Mouse (Mus musculus): ENCODE data around the gene Chrnb2. TPM values are rescaled to one million over a fixed set of nuclear protein-coding genes. Genes with fewer than 3 reads are reported as not detected.

The Chrnb2 gene
- polyA plus RNA-seq, 1 experiment from 2014 or later: 0.20 TPM

GRCm38 (mm10) chr3:89714359-89715206, 49.8 kb downstream of the Chrnb2 start, which contains the start of gene Adar:
TSS of gene Adar (plus strand) at chr3:89715022.
- no peaks in the 10 kb centered on the region for H3K36me3 ChIP-seq
- peak within 1 kb of the TSS; percentile 76 for H3K9ac ChIP-seq
- ATAC-seq (ENCODE audit: low read depth): peak; percentile 65
- peak within 1 kb of the TSS; percentile 95 for H3K4me2 ChIP-seq
- WGBS (ENCODE audit: insufficient replicate concordance): 5% methylated on average over 28 of the region's 28 CpGs
- H3K9me3 ChIP-seq (replicated peaks): no peaks in the 10 kb centered on the region
- peaks cover 9% of the 10 kb centered on the region for H3K27me3 ChIP-seq
- peak; percentile 48 for DNase-seq
- no peak within 1 kb of the TSS for H3K27ac ChIP-seq
- peak within 1 kb of the TSS; percentile 80 for H3K4me3 ChIP-seq (replicated peaks)
- peaks cover 20% of the 10 kb centered on the region for H3K4me1 ChIP-seq (replicated peaks)

- whole genome bisulfite sequencing (ENCODE audit: insufficient replicate concordance): 59% methylated on average over 6 of the region's 6 CpGs
- no peak for DNase-seq
These were observed 60.4 kb downstream of the Chrnb2 start for GRCm38 (mm10) chr3:89704064-89704463.

GRCm38 (mm10) chr3:89703596-89703995, 60.8 kb downstream of the Chrnb2 start:
- Histone ChIP-seq H3K4me2 (no peak overlapping the region), H3K4me3 (replicated peaks) (no peak overlapping the region), H3K9ac (no peak overlapping the region), H3K27me3 (0 out of 2 replicates have a peak, but pooled peaks cover 4% of the 10 kb centered on the region), H3K36me3 (no peaks in the 10 kb centered on the region), H3K9me3 (replicated peaks) (no peaks in the 10 kb centered on the region), H3K27ac (no peak overlapping the region), H3K4me1 (replicated peaks) (no peaks in the 10 kb centered on the region)
- 34% methylated on average over 3 of the region's 3 CpGs for WGBS (ENCODE audit: insufficient replicate concordance)
- ATAC-seq (ENCODE audit: low read depth) (no peak), DNase-seq (no peak)

More at GRCm38 (mm10) chr3:89704064-89704463, 60.4 kb downstream of the Chrnb2 start:
- Histone ChIP-seq H3K4me3 (replicated peaks) (no peak overlapping the region), H3K36me3 (no peaks in the 10 kb centered on the region), H3K27ac (no peak overlapping the region), H3K4me2 (no peak overlapping the region), H3K9me3 (replicated peaks) (no peaks in the 10 kb centered on the region), H3K9ac (no peak overlapping the region), H3K27me3 (0 out of 2 replicates have a peak, but pooled peaks cover 4% of the 10 kb centered on the region), H3K4me1 (replicated peaks) (no peaks in the 10 kb centered on the region)
- ATAC-seq (ENCODE audit: low read depth): no peak

DNA sequence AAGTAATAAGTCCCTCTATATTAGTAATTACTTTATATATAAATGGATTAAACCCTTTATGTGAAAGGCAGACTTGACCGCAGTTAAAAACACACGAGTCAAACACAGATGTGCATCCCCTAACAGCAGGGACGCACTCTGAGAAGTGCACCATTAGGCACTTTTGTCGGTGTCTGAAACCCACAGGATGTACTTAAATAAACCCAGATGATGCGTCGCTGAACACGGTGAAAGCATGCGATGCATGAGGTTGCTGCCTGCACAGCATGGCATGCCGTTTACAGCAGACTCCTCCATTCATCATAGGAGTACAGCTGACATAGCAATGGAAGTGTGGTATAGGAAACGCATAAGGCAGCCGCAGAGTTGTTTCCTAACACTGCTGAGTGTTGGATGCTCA, 64.0 kb downstream of the Chrnb2 start:
- no peak for DNase-seq
- Histone ChIP-seq H3K27me3 (0 out of 2 replicates have a peak, but pooled peaks cover 4% of the 10 kb centered on the region), H3K36me3 (no peaks in the 10 kb centered on the region), H3K4me3 (replicated peaks) (no peak overlapping the region), H3K9me3 (replicated peaks) (no peaks in the 10 kb centered on the region), H3K27ac (no peak overlapping the region), H3K4me2 (no peak overlapping the region), H3K9ac (no peak overlapping the region), H3K4me1 (replicated peaks) (no peaks in the 10 kb centered on the region)
- ATAC-seq (ENCODE audit: low read depth): no peak
- 64% methylated on average over 11 of the region's 11 CpGs for WGBS (ENCODE audit: insufficient replicate concordance)

DNA sequence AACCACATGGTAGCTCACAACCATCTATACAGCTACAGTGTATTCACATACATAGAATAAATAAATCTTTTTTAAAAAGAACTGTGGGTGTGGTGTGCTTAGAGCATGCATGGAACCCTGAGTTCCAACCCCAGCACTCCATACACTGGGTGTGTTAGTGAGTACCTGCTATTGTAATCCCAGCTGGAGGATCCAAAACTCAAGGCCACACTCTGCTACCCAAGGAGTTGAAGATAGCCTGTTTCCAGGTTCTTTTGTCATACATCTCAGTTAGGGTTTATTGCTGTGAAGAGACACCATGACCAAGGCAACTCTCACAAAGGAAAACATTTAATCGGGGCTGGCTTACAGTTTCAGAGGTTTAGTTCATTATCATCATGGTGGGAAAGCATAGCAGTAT, 65.5 kb downstream of the Chrnb2 start:
- no peak for DNase-seq
- Histone ChIP-seq H3K4me2 (no peak overlapping the region), H3K27me3 (0 out of 2 replicates have a peak, but pooled peaks cover 4% of the 10 kb centered on the region), H3K27ac (no peak overlapping the region), H3K9me3 (replicated peaks) (no peaks in the 10 kb centered on the region), H3K9ac (no peak overlapping the region), H3K36me3 (no peaks in the 10 kb centered on the region), H3K4me3 (replicated peaks) (no peak overlapping the region), H3K4me1 (replicated peaks) (no peaks in the 10 kb centered on the region)
- 71% methylated on average over 1 of the region's 1 CpGs for WGBS (ENCODE audit: insufficient replicate concordance)
- no peak for ATAC-seq (ENCODE audit: low read depth)

Other genes with a start within 250 kb of the Chrnb2 start
- gene Kcnn3, start 244.5 kb downstream of the Chrnb2 start, polyA plus RNA-seq (2015; fragmentation: Nextera tagmentation; extraction: Ambion mirVana): 0.03 and 0.05 TPM in 2 replicates
- gene Adar, start 49.6 kb downstream of the Chrnb2 start, polyA plus RNA-seq (2015; fragmentation: Nextera tagmentation; extraction: Ambion mirVana): 6.4 and 7.4 TPM in 2 replicates
- 3.4 and 3.5 TPM in 2 replicates for gene Ube2q1, start 9.0 kb upstream of the Chrnb2 start, polyA plus RNA-seq (2015; fragmentation: Nextera tagmentation; extraction: Ambion mirVana)
- 1.0 and 1.1 TPM in 2 replicates for gene She, start 66.7 kb upstream of the Chrnb2 start, polyA plus RNA-seq (2015; fragmentation: Nextera tagmentation; extraction: Ambion mirVana)
- gene Il6ra, start 148.6 kb upstream of the Chrnb2 start, polyA plus RNA-seq (2015; fragmentation: Nextera tagmentation; extraction: Ambion mirVana): 1.9 and 2.2 TPM in 2 replicates
- 1.4 and 2.2 TPM in 2 replicates for gene Atp8b2, start 198.9 kb upstream of the Chrnb2 start, polyA plus RNA-seq (2015; fragmentation: Nextera tagmentation; extraction: Ambion mirVana)
- gene Hax1, start 234.1 kb upstream of the Chrnb2 start, polyA plus RNA-seq (2015; fragmentation: Nextera tagmentation; extraction: Ambion mirVana): 130 and 137 TPM in 2 replicates